Mouse (Mus musculus) liver, embryonic 11.5 days (tissue): Measurements from ENCODE around the gene Fbln5. TPM values are rescaled to one million over a fixed set of nuclear protein-coding genes. Genes with fewer than 3 reads are reported as not detected.

ENCODE experiments used
- ATAC-seq: fragments of 200-750 bp; cut with Nextera tagmentation; replicated peaks from 2 replicates; pipeline ENCODE4 v1.8.0; 2017; ENCODE audit warnings: moderate number of reproducible peaks, mild to moderate bottlenecking, moderate TSS enrichment, moderate library complexity; ENCODE audit not compliant: low FRiP score
- DNase-seq: peaks from one replicate; pipeline ENCODE4 v3.0.0-alpha.2; 2017; ENCODE audit warnings: low spot score
- H3K27ac ChIP-seq: fragments of 300-500 bp; sonication (generic); 2 replicates; pipeline ENCODE4 v1.5.1; 2014; ENCODE audit warnings: mild to moderate bottlenecking, low read depth, low read length, control low read depth
- H3K27me3 ChIP-seq: fragments of 300-500 bp; sonication (generic); replicated peaks from 2 replicates; pipeline ENCODE4 v1.6.1; 2014; ENCODE audit warnings: low read length, mixed read lengths; ENCODE audit not compliant: control insufficient read depth, insufficient read depth
- H3K36me3 ChIP-seq: fragments of 300-500 bp; sonication (generic); 2 replicates; pipeline ENCODE4 v1.6.1; 2014; ENCODE audit warnings: mild to moderate bottlenecking, low read length, moderate library complexity, mixed read lengths; ENCODE audit not compliant: control insufficient read depth, insufficient read depth
- H3K4me1 ChIP-seq: fragments of 300-500 bp; sonication (generic); replicated peaks from 2 replicates; pipeline ENCODE4 v1.6.1; 2014; ENCODE audit warnings: low read length, mixed read lengths; ENCODE audit not compliant: control insufficient read depth, insufficient read depth
- H3K4me2 ChIP-seq: fragments of 300-500 bp; sonication (generic); 2 replicates; pipeline ENCODE4 v1.6.1; 2014; ENCODE audit warnings: mild to moderate bottlenecking, control low read depth, moderate library complexity
- H3K4me3 ChIP-seq: fragments of 300-500 bp; sonication (generic); 2 replicates; pipeline ENCODE4 v1.5.1; 2014; ENCODE audit warnings: low read depth, low read length, control low read depth
- H3K9ac ChIP-seq: fragments of 300-500 bp; sonication (generic); 2 replicates; pipeline ENCODE4 v1.6.1; 2014; ENCODE audit warnings: low read depth, low read length, control low read depth
- H3K9me3 ChIP-seq: fragments of 300-500 bp; sonication (generic); 2 replicates; pipeline ENCODE4 v1.6.1; 2016; ENCODE audit warnings: low read length, inconsistent platforms, mixed read lengths; ENCODE audit not compliant: control insufficient read depth
- WGBS: fragments of 180-500 bp; shearing (Covaris S2); extraction: QIAGEN DNeasy Blood & Tissue Kit; methylation state at CpG from one replicate; pipeline ENCODE4 v1.1.7; 2014; 5-methylcytosine and 5-hydroxymethylcytosine counted together
- polyA plus RNA-seq: library from polyadenylated mRNA; unstranded; fragments of >200 nt; fragmentation: Nextera tagmentation; extraction: Ambion mirVana; gene quantifications from 2 replicates; pipeline ENCODE4 v1.2.1, GENCODE M21; 2014

The Fbln5 gene
- polyA plus RNA-seq, 1 experiment from 2014 or later = 4.4 TPM

- no peak overlapping the region for H3K4me2 ChIP-seq
- WGBS = 39% methylated on average over 5 of the region's 5 CpGs
- no peaks in the 10 kb centered on the region for H3K9me3 ChIP-seq
- no peak overlapping the region for H3K27ac ChIP-seq
- no peak overlapping the region for H3K9ac ChIP-seq
- peaks cover 30% of the 10 kb centered on the region for H3K27me3 ChIP-seq
- DNase-seq (no peak), ATAC-seq (no peak)
- H3K4me1 ChIP-seq = 0 out of 2 replicates have a peak, but pooled peaks cover 3% of the 10 kb centered on the region
- H3K4me3 ChIP-seq = no peak overlapping the region
- no peaks in the 10 kb centered on the region for H3K36me3 ChIP-seq
These were observed 2.0 kb downstream of the Fbln5 start for GRCm38 (mm10) chr12:101816810-101817209.

DNA sequence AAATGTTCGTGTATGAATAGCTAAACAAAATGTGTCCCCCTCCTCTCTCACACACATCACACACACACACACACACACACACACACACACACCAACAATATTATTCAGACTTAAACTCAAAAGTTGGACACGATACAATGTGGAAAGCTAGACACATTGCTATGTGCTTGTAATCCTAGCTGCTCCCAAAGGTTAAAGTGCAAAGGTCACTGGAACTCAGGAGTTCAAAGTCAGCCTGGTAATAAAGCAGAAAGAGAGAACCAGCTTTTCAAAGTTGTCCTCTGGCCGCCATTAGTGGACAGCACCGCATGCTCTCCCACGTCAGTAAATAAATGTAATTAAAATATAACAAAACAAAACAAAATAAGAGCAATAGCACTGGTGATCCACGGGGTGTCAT lies 3.1 kb downstream of the Fbln5 start:
- Histone ChIP-seq H3K4me1 (0 out of 2 replicates have a peak, but pooled peaks cover 3% of the 10 kb centered on the region), H3K4me3 (no peak overlapping the region), H3K9me3 (no peaks in the 10 kb centered on the region), H3K9ac (no peak overlapping the region), H3K36me3 (no peaks in the 10 kb centered on the region), H3K4me2 (no peak overlapping the region), H3K27ac (no peak overlapping the region), H3K27me3 (peaks cover 30% of the 10 kb centered on the region)
- WGBS = 77% methylated on average over 6 of the region's 6 CpGs
- DNase-seq (no peak), ATAC-seq (no peak)

- WGBS = 75% methylated on average over 2 of the region's 2 CpGs
- H3K4me2 ChIP-seq = no peak overlapping the region
- DNase-seq = no peak
- H3K27ac ChIP-seq = no peak overlapping the region
- H3K9ac ChIP-seq = no peak overlapping the region
- peaks cover 22% of the 10 kb centered on the region for H3K27me3 ChIP-seq
- no peak for ATAC-seq
- no peak overlapping the region for H3K4me3 ChIP-seq
- H3K36me3 ChIP-seq = no peaks in the 10 kb centered on the region
- H3K4me1 ChIP-seq = 0 out of 2 replicates have a peak, but pooled peaks cover under 1% of the 10 kb centered on the region
- H3K9me3 ChIP-seq = no peaks in the 10 kb centered on the region
These were observed 4.4 kb downstream of the Fbln5 start for GRCm38 (mm10) chr12:101814423-101814822.

GRCm38 (mm10) chr12:101811181-101811580 lies 7.7 kb downstream of the Fbln5 start:
- 61% methylated on average over 6 of the region's 6 CpGs for WGBS
- Histone ChIP-seq H3K27ac (no peak overlapping the region), H3K9me3 (no peaks in the 10 kb centered on the region), H3K4me2 (no peak overlapping the region), H3K27me3 (no peaks in the 10 kb centered on the region), H3K36me3 (no peaks in the 10 kb centered on the region), H3K4me3 (no peak overlapping the region), H3K4me1 (no peaks in the 10 kb centered on the region), H3K9ac (no peak overlapping the region)
- DNase-seq (no peak), ATAC-seq (no peak)

- H3K27ac ChIP-seq = no peak overlapping the region
- H3K4me1 ChIP-seq = no peaks in the 10 kb centered on the region
- WGBS = 53% methylated on average over 2 of the region's 2 CpGs
- no peak for ATAC-seq
- no peaks in the 10 kb centered on the region for H3K9me3 ChIP-seq
- H3K4me2 ChIP-seq = no peak overlapping the region
- no peak overlapping the region for H3K4me3 ChIP-seq
- no peaks in the 10 kb centered on the region for H3K27me3 ChIP-seq
- no peak overlapping the region for H3K9ac ChIP-seq
- H3K36me3 ChIP-seq = no peaks in the 10 kb centered on the region
- no peak for DNase-seq
These were observed 8.3 kb downstream of the Fbln5 start for GRCm38 (mm10) chr12:101810515-101810914.

- H3K4me3 ChIP-seq = no peak overlapping the region
- no peak overlapping the region for H3K4me2 ChIP-seq
- no peaks in the 10 kb centered on the region for H3K4me1 ChIP-seq
- ATAC-seq (no peak), DNase-seq (no peak)
- no peak overlapping the region for H3K27ac ChIP-seq
- no peaks in the 10 kb centered on the region for H3K27me3 ChIP-seq
- H3K36me3 ChIP-seq = no peaks in the 10 kb centered on the region
- H3K9ac ChIP-seq = no peak overlapping the region
- WGBS = 77% methylated on average over 2 of the region's 2 CpGs
- no peaks in the 10 kb centered on the region for H3K9me3 ChIP-seq
These were observed 11.5 kb downstream of the Fbln5 start for GRCm38 (mm10) chr12:101807400-101807799.

- ATAC-seq (no peak), DNase-seq (no peak)
- 57% methylated on average over 3 of the region's 3 CpGs for WGBS
- Histone ChIP-seq H3K36me3 (no peaks in the 10 kb centered on the region), H3K9me3 (no peaks in the 10 kb centered on the region), H3K4me3 (no peak overlapping the region), H3K27ac (no peak overlapping the region), H3K27me3 (no peaks in the 10 kb centered on the region), H3K9ac (no peak overlapping the region), H3K4me1 (no peaks in the 10 kb centered on the region), H3K4me2 (no peak overlapping the region)
These were observed 16.4 kb downstream of the Fbln5 start for GRCm38 (mm10) chr12:101802445-101802844.

DNA sequence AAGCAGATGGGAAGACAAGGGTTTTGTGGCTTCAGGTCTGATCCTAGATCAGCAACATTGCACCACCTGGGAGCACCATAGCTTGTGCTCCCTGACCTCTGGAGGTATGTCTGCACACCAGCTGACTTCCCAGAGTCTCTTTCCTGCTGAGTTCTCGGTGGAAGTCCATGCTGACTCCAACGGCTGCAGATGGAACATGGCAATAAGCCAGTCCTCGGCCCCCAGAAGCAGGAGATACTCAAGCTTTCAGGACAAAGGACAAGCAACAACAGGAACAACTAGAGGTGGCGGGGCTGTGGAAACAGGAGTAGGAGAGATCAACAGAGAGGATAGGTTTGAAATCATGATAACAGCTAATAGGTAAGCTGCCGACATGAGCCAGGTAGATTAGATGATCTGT lies 17.1 kb downstream of the Fbln5 start:
- no peaks in the 10 kb centered on the region for H3K36me3 ChIP-seq
- H3K4me1 ChIP-seq = no peaks in the 10 kb centered on the region
- ATAC-seq (no peak), DNase-seq (no peak)
- H3K4me2 ChIP-seq = no peak overlapping the region
- no peaks in the 10 kb centered on the region for H3K9me3 ChIP-seq
- H3K9ac ChIP-seq = no peak overlapping the region
- no peaks in the 10 kb centered on the region for H3K27me3 ChIP-seq
- H3K4me3 ChIP-seq = no peak overlapping the region
- WGBS = 80% methylated on average over 5 of the region's 5 CpGs
- H3K27ac ChIP-seq = no peak overlapping the region

- no peak for ATAC-seq
- Histone ChIP-seq H3K9me3 (no peaks in the 10 kb centered on the region), H3K4me2 (no peak overlapping the region), H3K4me3 (no peak overlapping the region), H3K36me3 (no peaks in the 10 kb centered on the region), H3K4me1 (no peaks in the 10 kb centered on the region), H3K27me3 (no peaks in the 10 kb centered on the region), H3K9ac (no peak overlapping the region), H3K27ac (no peak overlapping the region)
- no peak for DNase-seq
- 68% methylated on average over 3 of the region's 3 CpGs for WGBS
These were observed 17.8 kb downstream of the Fbln5 start for GRCm38 (mm10) chr12:101801051-101801450.
